Mouse (Mus musculus) lung, embryonic 15.5 days (tissue): ENCODE measurements around the gene Ripor2. TPM values are rescaled to one million over a fixed set of nuclear protein-coding genes. Genes with fewer than 3 reads are reported as not detected.

ENCODE experiments used
- ATAC-seq: fragments of 200-750 bp; cut with Nextera tagmentation; 2 replicates; pipeline ENCODE4 v1.8.0; 2017; ENCODE audit warnings: moderate number of reproducible peaks, borderline replicate concordance; ENCODE audit not compliant: low FRiP score, low TSS enrichment; ENCODE audit errors: extremely low read depth
- H3K27ac ChIP-seq: fragments of 300-500 bp; sonication (generic); 2 replicates; pipeline ENCODE4 v1.5.1; 2015; ENCODE audit warnings: moderate library complexity, mild to moderate bottlenecking, inconsistent platforms
- H3K27me3 ChIP-seq: fragments of 300-500 bp; sonication (generic); 2 replicates; pipeline ENCODE4 v1.6.1; 2015; ENCODE audit warnings: inconsistent platforms
- H3K36me3 ChIP-seq: fragments of 300-500 bp; sonication (generic); 2 replicates; pipeline ENCODE4 v1.6.1; 2015; ENCODE audit warnings: inconsistent platforms
- H3K4me1 ChIP-seq: fragments of 300-500 bp; sonication (generic); 2 replicates; pipeline ENCODE4 v1.6.1; 2015; ENCODE audit warnings: inconsistent platforms
- H3K4me2 ChIP-seq: fragments of 300-500 bp; sonication (generic); 2 replicates; pipeline ENCODE4 v1.6.1; 2015; ENCODE audit warnings: inconsistent platforms, mild to moderate bottlenecking, moderate library complexity
- H3K4me3 ChIP-seq: fragments of 300-500 bp; sonication (generic); 2 replicates; pipeline ENCODE4 v1.5.1; 2015; ENCODE audit warnings: mild to moderate bottlenecking, inconsistent platforms
- H3K9ac ChIP-seq: fragments of 300-500 bp; sonication (generic); 2 replicates; pipeline ENCODE4 v1.6.1; 2015; ENCODE audit warnings: inconsistent platforms
- H3K9me3 ChIP-seq: fragments of 300-500 bp; sonication (generic); 2 replicates; pipeline ENCODE4 v1.6.1; 2016; ENCODE audit warnings: inconsistent platforms
- WGBS: fragments of 180-500 bp; shearing (Covaris S2); methylation state at CpG from one replicate; pipeline ENCODE4 v1.1.7; 2015; 5-methylcytosine and 5-hydroxymethylcytosine counted together
- polyA plus RNA-seq: library from polyadenylated mRNA; unstranded; fragments of >200 nt; fragmentation: Nextera tagmentation; extraction: Ambion mirVana; gene quantifications from 2 replicates; pipeline ENCODE4 v1.2.1, GENCODE M21; 2015

Ripor2 gene
- polyA plus RNA-seq, 1 experiment from 2014 or later = 5.4 TPM

DNA sequence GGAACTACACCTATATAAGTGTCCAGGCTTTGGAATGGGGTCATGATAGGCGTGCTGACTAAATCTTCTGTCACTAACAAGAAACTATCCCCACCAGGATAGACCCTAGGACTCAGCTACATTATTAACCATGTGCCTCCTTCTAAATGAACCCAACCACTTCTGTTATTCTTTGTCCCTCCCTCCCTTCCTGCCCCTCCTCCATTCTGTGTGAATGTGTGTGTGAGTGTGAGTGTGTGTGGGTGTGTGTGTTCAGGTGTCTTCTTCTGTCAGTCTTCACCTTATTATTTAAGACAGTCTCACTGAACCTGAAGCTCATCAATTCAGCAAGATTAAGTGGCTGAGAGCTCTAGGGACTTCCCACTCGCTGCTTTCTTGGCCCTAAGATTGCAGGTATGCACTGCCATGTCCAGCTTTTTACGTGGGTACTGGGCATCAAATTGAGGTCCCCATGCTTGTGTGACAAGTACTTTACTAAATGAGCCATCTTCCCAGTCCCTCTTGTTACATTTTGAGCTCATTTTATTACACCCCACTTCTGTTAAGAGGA, 58.9 kb downstream of the Ripor2 start:
- peaks cover 9% of the 10 kb centered on the region; the same call in 1 of the 2 replicates for H3K27me3 ChIP-seq
- H3K9me3 ChIP-seq = no peaks in the 10 kb centered on the region
- 79% methylated on average over 3 of the region's 3 CpGs for WGBS
- H3K4me2 ChIP-seq = no peak overlapping the region
- no peak overlapping the region for H3K9ac ChIP-seq
- no peaks in the 10 kb centered on the region for H3K36me3 ChIP-seq
- ATAC-seq = no peak
- peaks cover 43% of the 10 kb centered on the region for H3K4me1 ChIP-seq
- H3K27ac ChIP-seq = no peak overlapping the region
- no peak overlapping the region for H3K4me3 ChIP-seq

DNA sequence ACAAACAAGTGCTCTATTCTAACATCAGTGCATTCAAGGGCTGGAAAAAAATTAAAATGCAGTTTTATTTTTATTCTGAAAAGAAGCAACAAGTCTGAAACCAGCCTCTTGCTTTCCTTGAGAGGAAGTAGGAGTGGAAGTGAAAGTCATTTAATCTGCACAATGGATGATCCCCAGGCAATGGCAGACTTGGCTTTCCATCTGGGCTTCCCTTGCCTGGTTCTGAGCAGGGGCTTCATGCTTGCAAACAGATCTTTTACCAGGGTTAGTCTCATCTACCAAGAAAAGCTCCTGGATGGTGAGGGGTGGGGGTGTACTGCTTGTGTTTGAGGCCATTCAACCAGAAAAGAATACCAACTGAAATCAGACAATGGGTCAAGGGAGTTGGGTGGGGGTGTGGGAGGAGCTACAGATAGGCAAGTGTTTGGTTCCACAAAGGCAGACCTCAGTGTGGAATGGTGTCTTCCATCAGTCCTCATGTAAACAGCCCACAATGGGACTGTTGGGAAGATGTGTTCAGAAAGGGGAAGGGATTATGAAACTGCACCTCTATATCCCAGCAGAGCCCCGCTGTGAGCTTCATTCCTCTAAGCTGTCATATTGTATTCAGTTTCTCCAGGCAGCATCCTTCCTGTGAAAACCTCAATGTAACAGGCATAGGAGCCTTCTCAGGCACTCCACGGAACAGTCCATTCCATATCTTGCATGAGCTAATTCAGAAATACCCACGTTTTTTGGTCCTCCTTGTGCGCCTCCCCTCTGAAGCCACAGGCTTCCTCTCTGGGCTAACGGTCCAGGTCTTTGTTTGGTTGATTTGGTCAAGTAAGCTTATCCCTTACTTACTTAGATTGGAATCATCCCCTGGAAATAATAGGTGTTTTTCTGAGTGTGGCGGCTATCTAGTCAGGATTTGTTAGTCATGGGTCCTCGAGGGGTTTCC, 59.8 kb downstream of the Ripor2 start:
- Histone ChIP-seq H3K4me1 (peaks cover 43% of the 10 kb centered on the region), H3K27me3 (peaks cover 9% of the 10 kb centered on the region; the same call in 1 of the 2 replicates), H3K4me2 (no peak overlapping the region), H3K4me3 (no peak overlapping the region), H3K9ac (no peak overlapping the region), H3K9me3 (no peaks in the 10 kb centered on the region), H3K27ac (no peak overlapping the region), H3K36me3 (no peaks in the 10 kb centered on the region)
- no peak for ATAC-seq
- 58% methylated on average over 7 of the region's 7 CpGs for WGBS

DNA sequence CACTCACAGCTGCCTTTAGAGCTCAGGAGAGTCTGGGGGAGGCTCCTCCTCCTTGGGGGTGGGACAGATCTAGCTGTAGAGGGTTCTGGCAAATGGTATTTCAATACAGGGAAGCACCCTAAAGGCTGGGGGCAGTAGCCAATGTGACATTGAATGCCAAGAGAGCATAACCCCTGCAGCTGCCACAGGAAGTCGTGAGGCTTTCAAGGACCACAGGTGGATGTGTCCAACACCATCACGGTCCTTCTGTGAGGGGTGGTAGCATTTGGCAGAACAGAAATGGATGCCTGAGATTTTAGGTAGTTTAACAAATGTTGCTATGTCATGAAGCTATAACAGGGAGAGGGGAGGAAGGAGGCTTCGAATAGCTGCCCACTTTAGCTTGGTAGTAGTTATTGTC, 63.2 kb downstream of the Ripor2 start:
- Histone ChIP-seq H3K27me3 (no peaks in the 10 kb centered on the region), H3K9ac (no peak overlapping the region), H3K9me3 (no peaks in the 10 kb centered on the region), H3K4me2 (no peak overlapping the region), H3K36me3 (no peaks in the 10 kb centered on the region), H3K4me1 (peaks cover 14% of the 10 kb centered on the region), H3K27ac (no peak overlapping the region), H3K4me3 (no peak overlapping the region)
- 63% methylated on average over 3 of the region's 3 CpGs for WGBS
- ATAC-seq = no peak

DNA sequence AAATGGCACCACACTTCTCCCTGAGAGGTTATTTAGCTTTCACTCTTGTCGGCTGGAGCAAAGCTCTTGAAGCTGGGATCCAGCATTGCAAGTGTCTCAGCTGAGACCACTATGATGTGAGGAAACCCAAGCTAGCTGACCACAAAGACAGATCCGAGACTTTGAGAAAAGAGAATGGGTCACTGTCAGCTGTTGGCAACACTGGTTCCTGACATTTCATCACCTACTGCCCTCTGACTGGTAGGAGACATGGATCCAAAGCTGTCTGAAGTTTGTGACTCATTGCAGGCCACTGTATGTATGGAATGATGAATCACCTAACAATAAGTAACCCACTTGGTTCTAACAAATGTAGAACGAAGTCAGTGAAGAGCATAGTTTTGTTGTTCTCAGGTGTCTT, 64.3 kb downstream of the Ripor2 start:
- H3K36me3 ChIP-seq = no peaks in the 10 kb centered on the region
- no peak overlapping the region for H3K27ac ChIP-seq
- H3K9ac ChIP-seq = no peak overlapping the region
- no peaks in the 10 kb centered on the region for H3K9me3 ChIP-seq
- no peak for ATAC-seq
- no peaks in the 10 kb centered on the region for H3K27me3 ChIP-seq
- no peak overlapping the region for H3K4me2 ChIP-seq
- H3K4me3 ChIP-seq = no peak overlapping the region
- WGBS = 67% methylated on average over 3 of the region's 3 CpGs
- H3K4me1 ChIP-seq = peaks cover 13% of the 10 kb centered on the region

DNA sequence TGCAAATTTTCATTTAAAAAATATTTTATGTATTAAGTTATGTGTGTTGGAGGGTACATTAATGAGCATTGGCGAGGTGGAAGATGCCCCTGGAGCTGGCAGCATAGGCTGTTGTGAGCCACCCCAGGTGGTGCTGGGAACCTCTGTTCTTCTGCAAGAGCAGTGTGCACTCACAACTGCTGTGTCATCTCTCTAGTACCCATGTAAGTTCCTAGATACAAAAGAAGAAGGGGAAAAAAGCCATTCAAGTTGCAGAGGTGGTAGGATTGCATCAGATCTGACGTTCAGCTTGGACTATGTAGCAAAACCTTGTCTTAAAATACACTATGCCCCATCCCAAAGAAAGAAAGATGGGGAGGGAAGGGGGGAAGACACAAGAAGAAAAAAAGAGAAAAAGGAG, 65.5 kb downstream of the Ripor2 start:
- ATAC-seq = no peak
- H3K27me3 ChIP-seq = no peaks in the 10 kb centered on the region
- H3K9ac ChIP-seq = no peak overlapping the region
- H3K4me2 ChIP-seq = no peak overlapping the region
- no peaks in the 10 kb centered on the region for H3K9me3 ChIP-seq
- H3K36me3 ChIP-seq = no peaks in the 10 kb centered on the region
- no peak overlapping the region for H3K4me3 ChIP-seq
- H3K4me1 ChIP-seq = peaks cover 13% of the 10 kb centered on the region
- WGBS = 76% methylated on average over 2 of the region's 2 CpGs
- H3K27ac ChIP-seq = no peak overlapping the region

DNA sequence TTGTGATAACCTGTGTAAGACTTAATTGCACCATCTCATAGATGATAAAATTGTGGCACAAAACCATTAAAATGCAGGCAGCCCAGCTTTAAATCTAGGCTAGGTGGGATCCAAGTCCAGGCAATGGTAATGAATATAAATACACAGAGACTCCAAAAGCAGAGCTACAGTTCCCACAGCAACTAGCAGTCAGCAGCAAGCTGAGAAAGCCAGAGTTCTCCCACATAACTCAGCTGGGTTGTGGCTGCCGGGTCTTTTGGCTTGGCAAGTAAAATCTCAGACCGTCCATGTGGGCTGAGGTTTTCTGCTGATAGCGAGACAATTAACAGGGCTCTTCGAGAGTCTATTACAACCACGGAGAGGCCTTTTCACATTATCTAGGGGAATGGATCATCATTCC, 66.0 kb downstream of the Ripor2 start:
- no peaks in the 10 kb centered on the region for H3K9me3 ChIP-seq
- no peaks in the 10 kb centered on the region for H3K27me3 ChIP-seq
- H3K4me3 ChIP-seq = no peak overlapping the region
- H3K9ac ChIP-seq = no peak overlapping the region
- WGBS = 74% methylated on average over 5 of the region's 5 CpGs
- H3K4me2 ChIP-seq = no peak overlapping the region
- H3K27ac ChIP-seq = no peak overlapping the region
- H3K4me1 ChIP-seq = peaks cover 9% of the 10 kb centered on the region
- ATAC-seq = no peak
- H3K36me3 ChIP-seq = no peaks in the 10 kb centered on the region

DNA sequence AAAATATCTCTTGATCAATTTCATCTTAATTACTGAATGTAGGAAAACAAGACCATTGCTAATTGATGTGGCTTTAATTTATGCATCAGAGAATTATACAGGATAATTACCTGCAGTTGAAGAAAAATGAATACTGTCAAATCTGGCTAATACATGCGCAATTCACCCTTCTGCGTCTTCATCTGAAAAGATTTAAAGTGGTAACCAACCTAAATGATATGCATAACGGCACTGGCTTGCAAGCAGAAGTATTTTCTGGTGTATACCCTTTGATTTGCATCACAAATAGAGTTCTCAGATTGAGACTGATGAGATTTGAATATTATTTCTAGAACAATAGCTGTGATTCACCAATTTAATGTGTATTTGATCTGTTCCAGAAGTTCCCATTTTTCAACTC, 66.7 kb downstream of the Ripor2 start:
- WGBS = 90% methylated on average over 3 of the region's 3 CpGs
- Histone ChIP-seq H3K27me3 (no peaks in the 10 kb centered on the region), H3K4me3 (no peak overlapping the region), H3K4me1 (peaks cover 3% of the 10 kb centered on the region), H3K36me3 (no peaks in the 10 kb centered on the region), H3K27ac (no peak overlapping the region), H3K4me2 (no peak overlapping the region), H3K9ac (no peak overlapping the region), H3K9me3 (no peaks in the 10 kb centered on the region)
- ATAC-seq = no peak

DNA sequence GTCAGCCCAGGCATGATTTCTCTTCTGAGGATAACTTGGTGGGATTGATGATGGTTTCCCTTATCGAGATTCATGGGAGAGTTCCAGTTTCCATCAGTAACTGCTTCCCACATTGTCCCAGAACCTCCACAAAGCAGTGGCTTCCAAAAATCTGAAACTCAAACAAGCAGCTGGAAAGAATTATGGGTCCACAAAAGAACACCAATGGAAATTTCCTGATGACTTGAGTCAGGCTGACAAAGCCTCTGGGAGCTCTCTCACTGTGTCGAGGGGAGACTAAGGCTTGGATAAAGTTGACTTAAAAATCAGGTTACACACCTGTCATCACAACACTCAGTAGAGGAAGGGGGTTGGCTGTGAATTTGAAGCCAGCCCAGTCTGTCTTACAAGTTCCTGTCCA, 67.1 kb downstream of the Ripor2 start:
- no peaks in the 10 kb centered on the region; the same call in 1 of the 2 replicates for H3K4me1 ChIP-seq
- no peak overlapping the region for H3K9ac ChIP-seq
- WGBS = 59% methylated on average over 2 of the region's 2 CpGs
- H3K27me3 ChIP-seq = no peaks in the 10 kb centered on the region
- no peaks in the 10 kb centered on the region for H3K36me3 ChIP-seq
- H3K4me2 ChIP-seq = no peak overlapping the region
- ATAC-seq = no peak
- no peaks in the 10 kb centered on the region for H3K9me3 ChIP-seq
- H3K27ac ChIP-seq = no peak overlapping the region
- H3K4me3 ChIP-seq = no peak overlapping the region

DNA sequence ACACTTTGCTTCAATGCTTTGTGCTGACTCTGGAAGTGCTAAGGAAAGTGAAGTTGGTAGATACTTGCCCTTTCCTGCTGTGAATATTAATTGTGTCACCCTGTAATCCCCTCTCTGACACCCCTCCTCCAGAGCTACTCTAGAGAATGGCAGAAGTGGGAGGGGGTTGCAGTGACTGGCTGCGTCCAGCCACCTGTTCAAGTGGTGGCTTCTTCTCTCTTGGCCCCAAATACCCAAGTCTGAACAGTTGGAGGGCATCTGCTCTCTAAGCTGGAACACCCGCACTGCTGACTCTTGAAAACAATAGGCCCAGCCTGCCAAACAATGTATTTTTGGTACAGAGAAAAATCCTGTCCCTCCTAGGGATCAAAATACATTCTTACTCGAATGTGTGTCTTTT, 69.0 kb downstream of the Ripor2 start:
- no peak for ATAC-seq
- no peak overlapping the region for H3K4me2 ChIP-seq
- 70% methylated on average over 3 of the region's 3 CpGs for WGBS

DNA sequence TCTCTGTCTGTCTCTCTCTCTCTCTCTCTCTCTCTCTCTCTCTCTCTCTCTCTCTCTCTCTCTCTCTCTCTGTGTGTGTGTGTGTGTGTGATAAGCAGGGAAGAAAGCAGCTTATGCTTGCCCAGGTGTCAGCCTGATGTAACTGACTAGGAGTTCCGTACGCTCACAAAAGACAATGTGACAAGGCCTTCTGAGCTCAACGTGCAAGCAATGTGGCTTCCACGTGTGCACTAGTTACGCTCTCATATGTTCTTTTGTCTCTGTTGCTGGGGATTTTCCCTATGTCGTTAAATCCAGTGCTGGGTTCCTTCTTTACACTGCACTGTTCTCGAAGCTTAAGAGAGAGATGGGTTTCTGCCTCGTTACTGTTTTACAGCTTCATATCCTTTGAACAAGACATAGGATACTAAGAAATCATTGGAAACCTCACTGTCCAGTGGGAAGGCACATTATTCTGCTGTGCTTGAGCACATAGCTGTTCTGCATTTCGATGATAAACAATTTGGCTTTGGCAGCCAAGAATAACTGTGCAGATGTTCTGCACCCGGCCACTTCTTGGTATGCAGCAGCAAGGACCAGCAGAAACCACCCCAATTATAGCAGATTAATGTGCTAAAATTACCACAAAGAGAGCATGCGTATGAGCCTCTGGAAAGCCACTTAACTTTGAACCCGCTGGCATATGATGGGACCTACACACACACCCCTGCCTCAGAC, 73.1 kb downstream of the Ripor2 start:
- H3K4me3 ChIP-seq = no peak overlapping the region
- no peak for ATAC-seq
- no peaks in the 10 kb centered on the region for H3K27me3 ChIP-seq
- WGBS = 64% methylated on average over 12 of the region's 12 CpGs
- H3K27ac ChIP-seq = no peak overlapping the region
- H3K9ac ChIP-seq = no peak overlapping the region
- H3K9me3 ChIP-seq = no peaks in the 10 kb centered on the region
- H3K36me3 ChIP-seq = no peaks in the 10 kb centered on the region
- 0 out of 2 replicates have a peak, but pooled peaks cover 3% of the 10 kb centered on the region for H3K4me1 ChIP-seq
- no peak overlapping the region for H3K4me2 ChIP-seq

More for the DNA sequence above, 69.0 kb downstream of the Ripor2 start:
- no peaks in the 10 kb centered on the region for H3K27me3 ChIP-seq
- no peaks in the 10 kb centered on the region for H3K9me3 ChIP-seq
- H3K36me3 ChIP-seq = no peaks in the 10 kb centered on the region
- H3K9ac ChIP-seq = no peak overlapping the region
- H3K4me1 ChIP-seq = 0 out of 2 replicates have a peak, but pooled peaks cover 3% of the 10 kb centered on the region
- no peak overlapping the region for H3K27ac ChIP-seq
- no peak overlapping the region for H3K4me3 ChIP-seq

DNA sequence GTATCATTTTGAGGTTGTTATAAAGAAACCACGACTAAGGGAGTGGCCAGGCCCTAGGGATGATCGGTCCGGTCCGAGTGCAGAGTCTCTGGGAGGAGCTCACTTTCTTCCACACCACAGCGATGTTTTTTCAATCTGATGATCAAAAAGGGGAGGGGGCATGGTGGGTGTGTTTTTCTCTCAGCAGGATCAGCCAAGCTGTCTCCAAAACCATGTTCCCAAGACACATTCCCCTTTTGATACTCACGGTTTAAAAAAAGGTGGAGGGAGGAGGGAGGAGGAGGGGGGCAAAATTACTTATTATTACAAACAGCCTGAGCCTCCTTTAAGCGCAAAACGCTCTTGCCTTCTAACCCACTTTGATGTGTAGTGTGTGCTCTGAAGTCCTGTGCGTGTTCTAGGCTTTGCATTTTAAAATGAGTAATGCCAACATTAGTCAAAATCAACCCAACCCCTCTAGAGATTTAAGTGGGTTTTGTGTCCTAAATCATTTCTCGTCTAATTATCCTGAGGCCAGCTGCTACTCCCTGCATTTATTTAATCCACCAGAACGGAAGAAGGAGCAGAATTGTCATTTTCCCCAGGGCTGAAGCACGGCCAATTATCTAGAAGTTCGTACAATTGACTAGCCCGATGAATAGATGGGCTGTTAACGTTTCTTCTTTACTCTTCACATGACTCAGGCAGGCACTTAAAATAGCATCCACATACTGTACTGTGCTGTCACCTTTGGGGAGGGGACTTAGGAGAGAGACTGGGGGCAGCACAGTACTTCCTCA, 74.9 kb downstream of the Ripor2 start:
- Histone ChIP-seq H3K4me3 (no peak overlapping the region), H3K27me3 (no peaks in the 10 kb centered on the region), H3K27ac (no peak overlapping the region), H3K36me3 (no peaks in the 10 kb centered on the region), H3K9ac (no peak overlapping the region), H3K4me1 (0 out of 2 replicates have a peak, but pooled peaks cover 8% of the 10 kb centered on the region), H3K4me2 (no peak overlapping the region), H3K9me3 (no peaks in the 10 kb centered on the region)
- 46% methylated on average over 15 of the region's 15 CpGs for WGBS
- no peak for ATAC-seq
